Mouse (Mus musculus): ENCODE measurements around the gene Fbn1.

The Fbn1 gene

GRCm38 (mm10) chr2:125389796-125390195 lies 118.0 kb downstream of the Fbn1 start:
- no peak for DNase-seq (ENCODE audit: low spot score)

- DNase-seq (ENCODE audit: low spot score): no peak
These were observed 121.4 kb downstream of the Fbn1 start for GRCm38 (mm10) chr2:125386221-125386965.

- no peak for DNase-seq (ENCODE audit: low spot score)
These were observed 122.9 kb downstream of the Fbn1 start for GRCm38 (mm10) chr2:125384941-125385340.

DNA sequence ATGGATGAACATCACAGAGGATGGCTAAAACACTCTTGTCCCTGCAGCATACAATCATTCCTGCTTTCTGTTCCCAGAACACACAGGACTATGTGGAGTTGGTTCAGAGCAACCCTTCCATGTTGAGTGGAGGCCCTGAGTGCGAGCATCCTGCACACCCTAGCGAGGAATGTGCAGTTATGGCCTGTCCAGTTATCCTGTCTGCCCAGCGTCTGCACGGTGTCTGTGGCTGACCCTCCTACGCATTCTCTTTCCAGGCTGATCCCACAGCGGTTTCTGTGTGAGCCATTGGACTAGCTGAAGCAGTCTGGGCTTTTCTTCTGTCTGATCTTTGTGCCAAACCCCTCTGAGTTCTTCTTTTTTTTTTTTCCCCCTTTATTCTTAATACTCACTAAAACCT lies 123.4 kb downstream of the Fbn1 start:
- no peak for DNase-seq (ENCODE audit: low spot score)

DNA sequence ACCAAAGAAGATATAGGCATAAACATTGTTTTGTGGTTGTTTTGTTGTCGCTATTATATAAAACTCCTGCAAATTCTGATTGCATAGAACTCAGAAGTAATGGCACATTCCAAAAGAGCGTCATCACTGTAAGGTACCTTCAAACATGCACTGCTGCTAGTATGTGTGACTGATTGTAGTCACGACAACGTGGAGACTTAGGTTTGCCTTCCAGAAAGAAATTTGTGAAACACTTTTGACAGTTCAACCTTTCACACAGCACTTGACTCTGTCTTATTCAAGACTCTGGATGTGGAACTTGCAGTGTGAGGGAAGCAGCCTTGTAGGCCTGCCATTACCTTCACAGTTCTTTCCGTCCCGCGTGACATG lies 124.5 kb downstream of the Fbn1 start:
- no peak for DNase-seq (ENCODE audit: low spot score)

DNA sequence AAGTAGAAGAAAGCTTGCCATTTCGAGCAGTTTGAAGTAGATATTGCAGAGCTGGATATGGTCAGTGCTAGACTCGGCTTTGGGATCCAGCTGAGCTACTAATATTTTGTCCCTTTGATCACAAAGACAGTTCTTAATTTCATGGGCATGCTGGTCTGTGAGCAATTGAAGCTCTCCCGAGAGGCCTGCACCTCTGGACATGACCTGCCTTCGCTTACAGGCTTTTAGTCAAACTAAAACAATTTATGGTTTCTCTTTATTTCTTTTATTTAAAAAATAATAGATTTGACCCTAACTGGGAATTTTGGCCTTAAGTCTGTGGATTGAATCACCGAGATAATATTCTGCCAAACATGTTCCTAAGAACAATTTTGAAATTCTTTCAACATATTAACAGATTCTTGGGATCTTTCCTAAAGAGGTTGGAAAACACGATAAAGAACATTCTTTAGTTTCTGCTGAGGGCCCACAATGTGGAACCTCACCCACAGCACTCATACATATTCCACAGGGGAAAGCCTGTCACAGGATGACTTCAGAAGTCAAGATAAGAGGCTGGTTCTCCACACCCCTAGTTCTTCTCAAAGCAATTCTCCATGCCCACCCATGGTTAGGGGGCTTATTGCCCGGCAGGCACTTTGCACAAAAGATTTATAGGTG lies 125.0 kb downstream of the Fbn1 start:
- no peak for DNase-seq (ENCODE audit: low spot score)

GRCm38 (mm10) chr2:125380086-125380485 lies 127.7 kb downstream of the Fbn1 start:
- no peak for DNase-seq (ENCODE audit: low spot score)

GRCm38 (mm10) chr2:125379206-125379605 lies 128.6 kb downstream of the Fbn1 start:
- no peak for DNase-seq (ENCODE audit: low spot score)

- no peak for DNase-seq (ENCODE audit: low spot score)
These were observed 131.9 kb downstream of the Fbn1 start for GRCm38 (mm10) chr2:125375926-125376325.

DNA sequence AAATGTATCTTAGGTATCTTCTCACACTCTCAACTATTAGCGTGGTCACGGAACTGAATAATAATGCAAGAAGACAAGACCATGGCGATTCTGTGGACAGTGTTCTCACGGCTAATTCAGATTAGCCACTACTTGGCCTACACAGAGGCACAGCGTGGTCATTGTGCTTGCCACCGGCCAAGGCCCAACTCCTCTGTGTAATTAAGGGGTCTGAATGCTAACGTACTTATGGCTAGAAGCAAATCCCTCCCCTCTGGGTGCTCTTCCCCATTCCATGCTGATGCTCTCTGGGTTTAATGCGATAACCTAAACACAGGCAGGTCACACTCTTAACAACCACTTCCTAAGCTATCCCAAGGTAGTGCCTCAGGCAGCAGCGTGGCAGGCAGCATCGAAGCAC lies 132.5 kb downstream of the Fbn1 start:
- DNase-seq (ENCODE audit: low spot score): no peak

- no peak for DNase-seq (ENCODE audit: low spot score)
These were observed 138.1 kb downstream of the Fbn1 start for GRCm38 (mm10) chr2:125369666-125370065.

DNA sequence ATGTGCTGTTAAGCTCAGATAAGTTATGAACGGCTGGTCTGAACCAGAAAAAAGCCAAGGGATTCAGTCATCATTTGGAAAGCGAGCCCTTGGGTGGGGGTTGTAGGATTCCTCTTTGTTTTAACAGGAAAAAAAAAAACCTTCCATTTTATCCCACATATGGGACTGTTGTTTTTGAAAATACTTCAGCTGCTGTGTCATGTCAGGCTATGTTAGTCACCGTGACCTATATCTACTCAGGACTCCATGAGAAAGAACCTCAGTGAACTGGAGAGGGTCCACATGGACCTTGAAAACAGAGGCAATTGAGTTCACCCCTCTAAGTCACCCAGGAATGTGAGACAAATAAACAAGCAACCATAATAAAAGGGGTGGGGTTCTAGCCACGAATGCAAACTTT lies 139.2 kb downstream of the Fbn1 start:
- DNase-seq (ENCODE audit: low spot score): no peak

GRCm38 (mm10) chr2:125361661-125362060 lies 146.1 kb downstream of the Fbn1 start:
- DNase-seq (ENCODE audit: low spot score): no peak

DNA sequence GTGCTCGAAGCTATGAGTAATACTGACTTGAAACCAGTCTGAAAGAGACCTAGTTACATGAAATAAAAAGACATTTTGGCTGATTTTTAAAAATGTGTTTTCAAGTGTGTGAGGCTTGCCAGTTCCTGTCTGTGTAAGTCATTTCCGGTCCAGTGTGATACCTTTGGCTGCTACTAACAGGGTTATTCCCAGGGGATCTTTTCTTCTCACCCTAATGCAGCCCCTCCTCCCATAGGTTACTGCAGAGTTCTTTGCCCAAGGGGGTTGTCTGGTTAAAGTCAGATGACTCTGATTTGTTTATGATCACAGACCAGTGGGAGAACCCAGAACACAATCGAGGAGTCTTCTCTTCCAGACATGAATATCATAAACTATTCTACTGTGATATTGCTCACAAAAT lies 151.3 kb downstream of the Fbn1 start:
- no peak for DNase-seq (ENCODE audit: low spot score)

GRCm38 (mm10) chr2:125356068-125356467 lies 151.7 kb downstream of the Fbn1 start:
- no peak for DNase-seq (ENCODE audit: low spot score)

GRCm38 (mm10) chr2:125355216-125355971 lies 152.4 kb downstream of the Fbn1 start:
- DNase-seq (ENCODE audit: low spot score): no peak

DNA sequence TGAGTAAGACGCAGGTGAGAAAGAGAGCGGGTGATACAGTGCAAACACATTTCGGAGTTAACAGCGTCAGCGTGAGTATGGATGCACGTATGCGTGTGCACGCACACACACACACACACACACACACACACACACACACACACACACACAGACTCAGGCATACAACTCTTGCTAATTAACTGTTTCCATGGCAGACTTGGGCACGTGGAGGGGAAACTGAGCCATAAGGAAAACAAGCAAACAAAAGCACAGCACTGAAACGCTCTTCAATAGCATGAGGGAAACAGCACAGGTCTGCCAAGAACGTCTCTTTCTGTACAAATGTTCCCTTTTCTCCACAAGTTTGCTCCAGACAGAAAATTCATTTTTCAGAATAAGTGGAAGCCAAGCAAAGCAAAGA lies 153.2 kb downstream of the Fbn1 start:
- no peak for DNase-seq (ENCODE audit: low spot score)

GRCm38 (mm10) chr2:125349144-125349543 lies 158.6 kb downstream of the Fbn1 start:
- no peak for DNase-seq (ENCODE audit: low spot score)

GRCm38 (mm10) chr2:125342181-125342950 lies 165.4 kb downstream of the Fbn1 start:
- no peak for DNase-seq (ENCODE audit: low spot score)

- DNase-seq (ENCODE audit: low spot score): no peak
These were observed 167.4 kb downstream of the Fbn1 start for GRCm38 (mm10) chr2:125340381-125340780.

GRCm38 (mm10) chr2:125337239-125337638 lies 170.6 kb downstream of the Fbn1 start:
- no peak for DNase-seq (ENCODE audit: low spot score)

DNA sequence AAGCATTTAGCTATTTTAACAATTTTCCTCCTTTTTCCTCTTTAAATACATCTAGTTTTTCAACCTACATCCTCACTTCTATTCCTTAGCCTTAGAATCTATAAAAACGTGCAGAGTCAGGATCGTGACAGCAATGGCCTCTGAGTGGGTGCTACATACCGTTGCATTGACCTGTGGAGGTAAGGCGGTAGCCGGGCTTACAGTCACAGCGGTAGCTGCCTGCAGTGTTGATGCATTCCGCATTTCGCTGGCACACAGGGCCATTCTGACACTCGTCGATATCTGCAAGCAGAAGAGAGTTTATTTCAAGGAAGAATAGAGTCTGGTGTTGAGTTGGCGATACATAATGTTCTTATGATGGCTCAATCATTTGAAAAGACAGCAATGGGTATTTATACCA lies 172.6 kb downstream of the Fbn1 start:
- no peak for DNase-seq (ENCODE audit: low spot score)

Measured in urinary bladder, postnatal 25 days (tissue).